Mouse (Mus musculus) limb, embryonic 11.5 days (tissue): Measurements from ENCODE around the gene Chchd1. TPM values are rescaled to one million over a fixed set of nuclear protein-coding genes. Genes with fewer than 3 reads are reported as not detected.
A peak's percentile ranks its signal among the peaks of the same experiment; 100 is the strongest.

Experiments used
- ATAC-seq: fragments of 200-750 bp; cut with Nextera tagmentation; 2 replicates; pipeline ENCODE4 v1.8.0; 2017; ENCODE audit warnings: low read depth; ENCODE audit not compliant: insufficient number of reproducible peaks, low FRiP score, low TSS enrichment
- DNase-seq: peaks from one replicate; pipeline ENCODE4 v3.0.0-alpha.2; 2015; ENCODE audit warnings: low spot score
- H3K27ac ChIP-seq: fragments of 300-500 bp; sonication (generic); replicated peaks from 2 replicates; pipeline ENCODE4 v1.5.1; 2014; ENCODE audit warnings: low read depth, mild to moderate bottlenecking, low read length
- H3K27me3 ChIP-seq: fragments of 300-500 bp; sonication (generic); 2 replicates; pipeline ENCODE4 v1.6.1; 2014; ENCODE audit warnings: mild to moderate bottlenecking, low read length, mixed read lengths; ENCODE audit not compliant: control insufficient read depth, insufficient read depth
- H3K36me3 ChIP-seq: fragments of 300-500 bp; sonication (generic); 2 replicates; pipeline ENCODE4 v1.6.1; 2014; ENCODE audit warnings: mild to moderate bottlenecking, low read length, moderate library complexity, mixed read lengths; ENCODE audit not compliant: control insufficient read depth, insufficient read depth
- H3K4me1 ChIP-seq: fragments of 300-500 bp; sonication (generic); 2 replicates; pipeline ENCODE4 v1.6.1; 2014; ENCODE audit warnings: low read length, mixed read lengths; ENCODE audit not compliant: control insufficient read depth, insufficient read depth
- H3K4me2 ChIP-seq: fragments of 300-500 bp; sonication (generic); 2 replicates; pipeline ENCODE4 v1.6.1; 2014; ENCODE audit warnings: low read depth, mild to moderate bottlenecking, moderate library complexity; ENCODE audit not compliant: severe bottlenecking
- H3K4me3 ChIP-seq: fragments of 300-500 bp; sonication (generic); 2 replicates; pipeline ENCODE4 v1.5.1; 2014; ENCODE audit warnings: low read depth, low read length
- H3K9ac ChIP-seq: fragments of 300-500 bp; sonication (generic); 2 replicates; pipeline ENCODE4 v1.6.1; 2014; ENCODE audit warnings: mild to moderate bottlenecking, low read length
- H3K9me3 ChIP-seq: fragments of 300-500 bp; sonication (generic); 2 replicates; pipeline ENCODE4 v1.6.1; 2016; ENCODE audit warnings: low read length; ENCODE audit not compliant: control insufficient read depth
- WGBS: fragments of 180-500 bp; shearing (Covaris S2); extraction: QIAGEN DNeasy Blood & Tissue Kit; methylation state at CpG from one replicate; pipeline ENCODE4 v1.1.7; 2014; 5-methylcytosine and 5-hydroxymethylcytosine counted together
- polyA plus RNA-seq: library from polyadenylated mRNA; unstranded; fragments of >200 nt; fragmentation: Nextera tagmentation; extraction: Ambion mirVana; gene quantifications from 2 replicates; pipeline ENCODE4 v1.2.1, GENCODE M21; 2014

Chchd1 gene
- 254 and 255 TPM in 2 replicates for polyA plus RNA-seq

GRCm38 (mm10) chr14:20702741-20703381, at the start of gene Chchd1:
Chchd1 (plus strand) TSS chr14:20703006.
- under 1% methylated on average over 61 of the region's 61 CpGs for WGBS
- peak; percentile 95 for DNase-seq

DNA sequence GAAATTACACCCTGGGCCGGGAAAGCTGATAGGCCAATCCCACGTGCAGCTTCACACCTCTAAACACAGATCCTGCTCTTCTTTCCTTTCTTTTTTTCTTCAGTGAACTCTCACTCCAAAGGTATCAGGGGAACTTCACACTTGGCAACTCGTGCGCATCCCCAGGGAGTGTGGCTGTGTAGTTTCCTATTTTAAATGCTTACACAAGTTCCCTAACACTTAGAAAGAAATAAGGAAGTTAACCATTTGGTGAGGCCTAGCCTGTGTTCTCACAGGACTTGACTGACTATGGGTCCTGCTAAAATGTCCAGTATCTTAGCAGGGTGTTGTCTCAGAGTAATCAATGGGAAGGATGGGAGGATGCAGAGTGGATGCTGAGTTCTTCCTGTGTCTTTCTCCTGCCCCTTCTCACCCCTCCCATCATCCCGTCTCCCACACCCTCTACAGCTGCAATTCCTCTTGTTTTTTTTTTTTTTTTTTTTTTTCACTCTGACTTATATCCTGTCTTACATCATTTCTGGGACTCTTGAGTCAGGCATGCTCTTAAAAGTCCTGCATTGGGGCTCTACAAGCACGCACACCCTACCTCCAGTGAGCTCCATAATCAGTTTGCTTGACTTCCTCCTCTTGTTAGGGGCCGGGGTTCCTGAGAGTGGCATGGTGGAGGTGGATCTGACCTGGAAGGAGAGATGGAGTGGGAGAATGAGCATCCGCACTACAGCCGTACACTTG, 48.0 kb upstream of the Chchd1 start:
- no peaks in the 10 kb centered on the region for H3K9me3 ChIP-seq
- H3K4me1 ChIP-seq, result no peaks in the 10 kb centered on the region
- no peak overlapping the region for H3K27ac ChIP-seq
- no peak overlapping the region for H3K9ac ChIP-seq
- no peak overlapping the region for H3K4me3 ChIP-seq
- no peaks in the 10 kb centered on the region for H3K36me3 ChIP-seq
- ATAC-seq, result no peak
- H3K4me2 ChIP-seq, result no peak overlapping the region
- DNase-seq, result no peak
- 74% methylated on average over 9 of the region's 9 CpGs for WGBS
- no peaks in the 10 kb centered on the region for H3K27me3 ChIP-seq

More at GRCm38 (mm10) chr14:20702741-20703381, at the start of gene Chchd1:
- ATAC-seq, result peak; percentile 66; the same call in 1 of the 2 replicates
- H3K36me3 ChIP-seq, result peaks cover 8% of the 10 kb centered on the region; the same call in 1 of the 2 replicates
- H3K4me1 ChIP-seq, result 0 out of 2 replicates have a peak, but pooled peaks cover 7% of the 10 kb centered on the region
- H3K9ac ChIP-seq, result peak within 1 kb of the TSS; percentile 82
- peak within 1 kb of the TSS; percentile 87 for H3K27ac ChIP-seq
- H3K4me3 ChIP-seq, result peak within 1 kb of the TSS; percentile 81
- peak within 1 kb of the TSS; percentile 64 for H3K4me2 ChIP-seq
- no peaks in the 10 kb centered on the region for H3K9me3 ChIP-seq
- no peaks in the 10 kb centered on the region for H3K27me3 ChIP-seq

- no peak overlapping the region for H3K4me2 ChIP-seq
- H3K27ac ChIP-seq, result no peak overlapping the region
- no peaks in the 10 kb centered on the region for H3K4me1 ChIP-seq
- no peak for ATAC-seq
- no peak overlapping the region for H3K4me3 ChIP-seq
- no peak for DNase-seq
- H3K9me3 ChIP-seq, result no peaks in the 10 kb centered on the region
- no peaks in the 10 kb centered on the region for H3K36me3 ChIP-seq
- 81% methylated on average over 9 of the region's 9 CpGs for WGBS
- H3K27me3 ChIP-seq, result no peaks in the 10 kb centered on the region
- no peak overlapping the region for H3K9ac ChIP-seq
Observed at GRCm38 (mm10) chr14:20655731-20656130, 47.1 kb upstream of the Chchd1 start.

GRCm38 (mm10) chr14:20656361-20656760, 46.4 kb upstream of the Chchd1 start, which contains the start of gene Myoz1:
Myoz1 (minus strand) TSS chr14:20656540.
- ATAC-seq, result no peak
- Histone ChIP-seq H3K4me2 (no peak within 1 kb of the TSS), H3K4me1 (no peaks in the 10 kb centered on the region), H3K9ac (no peak within 1 kb of the TSS), H3K4me3 (no peak within 1 kb of the TSS), H3K36me3 (no peaks in the 10 kb centered on the region), H3K27ac (no peak within 1 kb of the TSS), H3K9me3 (no peaks in the 10 kb centered on the region), H3K27me3 (no peaks in the 10 kb centered on the region)
- DNase-seq, result no peak
- 41% methylated on average over 11 of the region's 11 CpGs for WGBS

DNA sequence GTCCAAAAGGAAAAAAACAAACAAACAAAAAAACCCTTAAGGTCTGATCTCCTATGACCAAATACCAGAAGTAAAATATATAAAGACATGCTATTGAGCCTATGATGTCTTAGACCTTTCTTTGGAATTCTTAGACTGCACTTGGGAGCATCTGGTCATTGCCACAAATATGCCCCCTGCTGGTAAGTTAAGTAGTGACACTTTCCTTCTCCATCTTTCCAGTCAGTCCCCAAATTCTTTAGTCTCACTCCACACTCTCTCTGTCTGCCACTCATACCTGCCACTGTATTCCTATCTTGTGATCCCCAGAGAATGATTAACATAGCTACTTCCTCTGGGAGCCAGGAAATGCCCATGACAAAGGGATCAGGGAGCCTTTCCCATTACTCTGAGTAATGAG, 44.5 kb upstream of the Chchd1 start:
- Histone ChIP-seq H3K4me1 (peaks cover 7% of the 10 kb centered on the region; the same call in 1 of the 2 replicates), H3K27ac (no peak overlapping the region), H3K9ac (no peak overlapping the region), H3K36me3 (no peaks in the 10 kb centered on the region), H3K4me2 (no peak overlapping the region), H3K4me3 (no peak overlapping the region), H3K9me3 (no peaks in the 10 kb centered on the region), H3K27me3 (peaks cover 8% of the 10 kb centered on the region; the same call in 1 of the 2 replicates)
- ATAC-seq, result no peak
- DNase-seq, result no peak

GRCm38 (mm10) chr14:20658902-20659301, 43.9 kb upstream of the Chchd1 start:
- Histone ChIP-seq H3K27me3 (peaks cover 8% of the 10 kb centered on the region; the same call in 1 of the 2 replicates), H3K4me2 (no peak overlapping the region), H3K4me1 (peaks cover 7% of the 10 kb centered on the region; the same call in 1 of the 2 replicates), H3K9ac (no peak overlapping the region), H3K36me3 (no peaks in the 10 kb centered on the region), H3K9me3 (no peaks in the 10 kb centered on the region), H3K4me3 (no peak overlapping the region), H3K27ac (no peak overlapping the region)
- ATAC-seq (no peak), DNase-seq (no peak)
- 89% methylated on average over 6 of the region's 6 CpGs for WGBS

DNA sequence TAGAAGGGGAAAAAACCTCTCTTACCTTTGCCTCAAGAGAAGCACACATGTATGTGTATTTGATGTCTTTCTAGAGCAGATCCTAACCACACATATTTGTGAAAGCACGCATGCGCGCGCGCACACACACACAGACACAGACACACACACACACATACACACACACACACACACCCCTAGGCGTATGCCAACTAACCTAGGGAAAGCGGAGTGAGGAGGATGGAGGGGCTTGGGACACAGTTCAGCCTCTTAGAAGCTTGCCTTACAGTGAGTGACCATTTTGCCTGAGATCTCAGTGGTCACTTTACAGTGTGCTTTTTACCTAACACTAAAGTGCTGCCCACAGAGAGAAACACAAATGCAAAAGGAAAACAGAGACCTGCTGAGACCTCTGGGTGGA, 43.1 kb upstream of the Chchd1 start:
- WGBS, result 93% methylated on average over 7 of the region's 7 CpGs
- Histone ChIP-seq H3K9me3 (no peaks in the 10 kb centered on the region), H3K9ac (no peak overlapping the region), H3K4me1 (peaks cover 7% of the 10 kb centered on the region; the same call in 1 of the 2 replicates), H3K27ac (no peak overlapping the region), H3K36me3 (no peaks in the 10 kb centered on the region), H3K27me3 (peaks cover 8% of the 10 kb centered on the region; the same call in 1 of the 2 replicates), H3K4me2 (no peak overlapping the region), H3K4me3 (no peak overlapping the region)
- ATAC-seq, result no peak
- no peak for DNase-seq

- peaks cover 8% of the 10 kb centered on the region for H3K27me3 ChIP-seq
- H3K4me3 ChIP-seq, result peak overlapping the region; percentile 40
- no peaks in the 10 kb centered on the region for H3K9me3 ChIP-seq
- no peaks in the 10 kb centered on the region for H3K36me3 ChIP-seq
- ATAC-seq (peak; percentile 79), DNase-seq (peak; percentile 95)
- H3K4me1 ChIP-seq, result peaks cover 7% of the 10 kb centered on the region; the same call in 1 of the 2 replicates
- H3K4me2 ChIP-seq, result peak overlapping the region; percentile 85
- peak overlapping the region; percentile 73 for H3K9ac ChIP-seq
- WGBS, result 1% methylated on average over 52 of the region's 52 CpGs
- peak overlapping the region; percentile 67 for H3K27ac ChIP-seq
Observed at GRCm38 (mm10) chr14:20660827-20661660, 41.8 kb upstream of the Chchd1 start.
